Mouse (Mus musculus) WW6 (cell line): ENCODE data around the gene Caskin1.

Experiments used
- DNase-seq: peaks from one replicate; pipeline ENCODE4 v3.0.0-alpha.2; 2013; ENCODE audit warnings: low read depth, low spot score

Caskin1 gene

DNA sequence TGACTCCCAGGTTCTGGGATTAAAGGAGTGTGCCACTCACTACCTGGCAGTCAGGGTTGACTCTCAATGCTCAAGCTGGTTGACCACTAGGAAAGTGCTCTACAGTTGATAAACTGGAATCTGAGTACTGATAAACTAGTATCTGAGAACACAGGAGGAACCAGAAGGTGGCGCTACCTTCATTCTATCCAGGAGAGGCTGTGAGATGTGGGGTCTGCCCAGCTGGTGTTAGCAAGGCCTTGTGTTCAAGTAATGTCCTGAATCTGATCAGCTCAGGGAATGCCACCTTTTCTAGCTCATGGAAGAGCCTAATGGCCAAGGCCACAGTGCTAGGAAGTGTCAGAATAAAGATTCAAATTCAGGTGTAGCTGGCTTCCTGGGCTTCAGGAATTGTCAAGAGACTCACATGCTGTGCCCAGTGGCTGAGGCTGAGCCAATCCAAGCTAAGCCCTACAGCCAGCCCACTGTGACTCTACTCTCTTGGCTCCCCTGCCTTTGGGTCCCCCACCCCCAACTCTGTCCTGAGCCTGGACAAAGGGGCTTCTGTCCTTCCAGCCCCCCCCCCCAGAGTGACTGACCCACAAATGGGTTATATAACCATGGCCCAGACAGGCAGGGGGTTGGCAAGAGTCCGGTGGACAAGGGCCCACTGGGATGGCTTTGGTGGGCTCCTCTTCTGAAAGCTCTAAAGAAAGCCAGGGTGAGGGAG lies 6.4 kb downstream of the Caskin1 start:
- no peak for DNase-seq

DNA sequence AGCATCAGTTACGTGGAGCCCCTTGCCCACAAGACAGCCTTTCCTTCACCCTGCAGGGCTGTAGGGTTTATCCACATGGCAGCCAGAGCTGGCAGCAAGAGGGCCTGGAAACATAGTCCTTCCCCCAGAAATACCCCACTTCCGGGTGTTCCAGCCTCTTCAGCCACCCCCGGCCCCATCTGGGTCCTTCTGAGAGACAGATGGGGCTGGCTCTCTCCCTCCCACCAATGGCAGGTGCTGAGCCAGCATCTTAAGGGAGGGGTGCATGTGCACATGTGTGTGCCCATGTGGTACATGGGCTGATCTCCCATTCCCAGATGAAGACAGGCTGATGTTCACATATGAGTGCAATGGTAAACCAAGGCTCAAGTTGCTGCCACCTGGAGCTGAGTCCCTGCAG lies 7.0 kb downstream of the Caskin1 start:
- DNase-seq = no peak

DNA sequence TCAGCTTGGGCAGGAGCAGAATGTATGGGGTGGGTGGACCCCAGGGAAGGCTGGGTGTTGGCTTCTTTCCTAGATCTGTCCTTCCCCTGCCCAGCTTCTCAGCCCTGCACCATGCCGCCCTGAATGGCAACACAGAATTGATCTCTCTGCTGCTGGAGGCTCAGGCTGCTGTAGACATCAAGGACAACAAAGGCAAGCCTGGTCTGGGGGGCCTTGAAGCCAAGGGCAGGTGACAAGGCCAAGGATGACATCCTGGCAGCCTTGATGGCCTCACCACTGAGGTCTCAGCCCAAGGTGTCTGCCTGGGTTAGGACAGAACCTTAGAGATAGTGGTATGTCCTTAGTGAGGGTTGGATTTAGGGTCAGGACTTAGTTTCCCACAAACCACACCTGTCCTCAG lies 7.6 kb downstream of the Caskin1 start:
- DNase-seq = no peak

DNA sequence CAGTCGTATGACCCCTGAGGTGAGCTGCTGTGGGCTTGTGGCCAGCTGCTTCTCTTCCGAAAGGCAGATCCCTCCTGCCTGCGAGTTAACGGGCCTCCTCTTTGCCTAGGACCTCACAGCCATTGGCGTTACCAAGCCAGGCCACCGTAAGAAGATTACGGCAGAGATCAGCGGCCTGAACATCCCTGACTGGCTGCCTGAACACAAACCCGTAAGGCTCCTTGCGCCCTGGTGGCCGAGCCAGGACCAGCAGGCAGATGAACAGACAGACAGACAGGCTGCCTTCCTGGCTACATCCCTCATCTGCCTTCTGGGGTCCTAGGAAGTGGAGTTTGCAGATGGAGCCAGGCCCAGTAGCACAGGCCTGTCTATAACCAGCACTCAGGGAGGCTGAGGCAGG lies 13.8 kb downstream of the Caskin1 start:
- DNase-seq = no peak

DNA sequence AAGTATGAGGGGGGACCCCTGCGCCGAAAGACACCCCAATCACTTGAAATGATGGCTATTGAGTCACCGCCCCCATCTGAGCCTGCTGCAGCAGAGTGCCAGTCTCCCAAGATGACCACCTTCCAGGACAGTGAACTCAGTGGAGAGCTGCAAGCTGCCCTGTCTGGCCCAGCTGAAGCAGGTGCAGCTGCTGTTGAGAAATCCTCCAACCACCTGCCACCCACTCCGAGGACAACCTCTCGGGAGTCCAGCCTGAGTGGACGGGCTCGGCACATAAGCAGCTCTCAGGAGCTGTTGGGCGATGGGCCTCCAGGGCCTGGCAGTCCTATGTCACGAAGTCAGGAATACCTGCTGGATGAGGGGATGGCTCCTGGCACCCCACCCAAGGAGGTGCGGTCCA lies 15.7 kb downstream of the Caskin1 start:
- no peak for DNase-seq

DNA sequence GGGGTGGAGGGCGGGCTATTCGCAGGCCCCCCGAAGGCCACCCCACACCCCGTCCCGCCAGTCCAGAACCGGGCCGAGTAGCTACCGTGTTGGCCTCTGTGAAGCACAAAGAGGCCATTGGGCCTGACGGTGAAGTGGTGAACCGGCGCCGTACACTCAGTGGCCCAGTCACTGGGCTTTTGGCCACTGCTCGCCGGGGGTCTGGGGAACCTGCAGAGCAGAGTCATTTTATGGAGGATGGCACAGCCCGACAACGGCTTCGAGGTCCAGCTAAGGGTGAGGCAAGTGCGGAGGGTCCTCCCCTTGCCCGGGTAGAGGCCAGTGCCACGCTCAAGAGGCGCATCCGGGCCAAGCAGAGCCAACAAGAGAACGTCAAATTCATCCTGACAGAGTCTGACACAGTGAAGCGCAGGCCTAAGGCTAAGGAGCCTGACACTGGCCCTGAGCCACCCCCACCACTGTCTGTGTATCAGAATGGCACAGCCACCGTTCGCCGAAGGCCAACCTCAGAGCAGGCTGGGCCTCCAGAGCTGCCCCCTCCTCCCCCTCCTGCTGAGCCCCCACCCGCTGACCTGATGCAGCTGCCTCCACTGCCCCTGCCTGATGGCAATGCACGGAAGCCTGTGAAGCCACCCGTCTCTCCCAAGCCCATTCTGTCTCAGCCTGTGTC lies 17.0 kb downstream of the Caskin1 start:
- DNase-seq = no peak

DNA sequence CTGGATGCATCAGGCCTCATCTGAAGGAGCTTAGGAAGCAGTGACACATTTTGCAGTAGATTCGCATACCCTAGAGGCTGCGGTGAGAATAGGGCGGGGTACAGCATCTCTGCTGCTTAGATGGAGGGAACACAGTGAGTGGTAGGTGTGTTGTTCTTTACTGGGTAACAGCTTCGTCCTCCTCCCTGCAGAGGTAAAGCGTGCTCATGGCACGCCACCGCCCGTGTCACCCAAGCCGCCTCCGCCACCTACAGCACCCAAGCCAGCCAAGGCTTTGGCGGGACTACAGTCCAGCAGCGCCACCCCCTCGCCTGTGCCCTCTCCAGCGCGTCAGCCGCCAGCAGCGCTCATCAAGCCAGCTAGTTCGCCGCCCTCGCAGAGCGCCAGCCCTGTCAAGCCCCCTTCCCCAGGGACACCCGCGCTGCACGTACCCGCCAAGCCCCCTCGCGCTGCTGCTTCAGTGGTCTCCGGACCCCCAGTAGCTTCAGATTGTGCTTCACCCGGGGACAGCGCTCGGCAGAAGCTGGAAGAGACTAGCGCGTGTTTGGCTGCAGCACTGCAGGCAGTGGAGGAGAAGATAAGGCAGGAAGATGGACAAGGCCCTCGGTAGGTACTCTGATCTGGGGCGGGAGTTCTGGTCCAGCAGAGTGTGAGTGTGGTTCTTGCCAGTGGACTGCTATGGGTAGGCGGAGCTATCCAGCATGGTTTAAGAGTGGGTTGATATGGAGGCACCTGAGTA lies 18.1 kb downstream of the Caskin1 start:
- DNase-seq = no peak

DNA sequence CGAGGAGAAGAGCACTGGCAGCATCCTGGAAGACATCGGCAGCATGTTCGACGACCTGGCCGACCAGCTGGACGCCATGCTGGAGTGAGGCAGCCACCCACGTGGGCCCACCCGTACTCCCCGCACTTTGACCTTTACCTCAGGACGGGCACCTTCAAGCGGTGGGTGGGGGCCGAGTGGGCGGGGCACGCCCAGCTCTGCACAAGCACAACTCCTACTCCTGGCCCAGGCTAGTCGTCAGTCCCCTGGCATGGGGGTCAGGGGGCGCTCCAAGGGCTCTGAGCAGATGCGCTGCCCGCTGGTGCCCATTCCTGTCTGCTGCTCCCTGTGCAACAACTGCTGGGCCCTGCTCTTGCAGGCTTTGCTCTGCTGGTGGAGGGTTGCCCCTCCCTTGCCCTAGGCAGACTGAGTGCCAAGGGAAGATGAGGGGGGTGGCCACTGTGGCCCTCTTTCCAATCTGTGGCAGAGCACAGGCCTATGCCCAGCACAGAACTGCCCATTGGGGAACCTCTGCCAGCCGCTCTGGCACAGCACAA lies 18.8 kb downstream of the Caskin1 start:
- DNase-seq = no peak

DNA sequence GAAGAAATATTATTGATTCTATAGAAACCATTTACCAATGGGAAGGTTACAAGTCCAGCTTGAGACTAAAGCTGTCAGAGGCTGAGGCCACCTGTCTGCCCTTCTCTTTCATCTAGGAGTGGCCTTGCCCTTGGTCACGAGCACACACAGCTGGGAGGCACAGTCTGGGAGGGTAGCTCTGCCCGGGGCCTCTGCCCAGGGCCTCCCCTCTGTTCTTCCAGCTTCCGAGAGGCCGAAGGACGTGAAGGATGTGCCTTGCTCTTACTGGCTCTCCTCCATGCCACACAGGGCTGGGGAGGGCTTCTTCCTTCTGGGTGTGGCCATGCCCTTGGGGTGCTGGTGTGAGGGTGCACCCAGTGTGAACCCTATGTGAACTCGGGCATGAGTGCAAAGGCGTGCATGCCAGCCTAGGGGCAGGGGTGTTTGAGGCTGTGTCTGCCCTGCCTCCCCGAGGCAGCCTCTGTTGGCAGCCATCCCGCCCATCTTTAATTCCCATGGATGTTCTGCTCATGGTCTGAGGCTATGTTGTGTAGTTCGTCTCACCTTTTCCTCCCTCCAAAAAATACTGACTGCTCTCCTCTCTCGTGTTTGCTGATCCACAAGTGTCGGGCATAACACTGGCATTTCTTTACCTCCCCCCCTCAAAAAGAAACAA lies 19.5 kb downstream of the Caskin1 start:
- no peak for DNase-seq

DNA sequence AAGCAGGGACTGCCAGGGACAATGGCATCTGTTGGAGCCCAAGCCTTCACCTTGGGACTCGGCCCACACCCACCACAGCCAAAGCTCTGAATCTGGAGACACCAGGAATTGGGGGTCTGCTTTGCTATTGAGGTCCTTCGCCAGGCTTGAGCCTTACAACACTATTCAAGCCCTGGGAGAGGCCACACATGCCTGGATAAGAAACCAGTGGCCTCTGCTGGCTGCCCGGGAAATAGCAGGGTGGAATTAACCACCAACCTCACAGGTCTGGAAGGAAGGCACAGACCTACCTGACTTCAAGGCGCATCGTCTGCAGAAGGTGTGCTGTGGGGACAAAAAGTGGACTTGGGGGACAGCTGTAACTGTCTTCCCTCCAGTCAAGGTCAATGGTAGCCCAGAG lies 25.2 kb downstream of the Caskin1 start:
- no peak for DNase-seq

DNA sequence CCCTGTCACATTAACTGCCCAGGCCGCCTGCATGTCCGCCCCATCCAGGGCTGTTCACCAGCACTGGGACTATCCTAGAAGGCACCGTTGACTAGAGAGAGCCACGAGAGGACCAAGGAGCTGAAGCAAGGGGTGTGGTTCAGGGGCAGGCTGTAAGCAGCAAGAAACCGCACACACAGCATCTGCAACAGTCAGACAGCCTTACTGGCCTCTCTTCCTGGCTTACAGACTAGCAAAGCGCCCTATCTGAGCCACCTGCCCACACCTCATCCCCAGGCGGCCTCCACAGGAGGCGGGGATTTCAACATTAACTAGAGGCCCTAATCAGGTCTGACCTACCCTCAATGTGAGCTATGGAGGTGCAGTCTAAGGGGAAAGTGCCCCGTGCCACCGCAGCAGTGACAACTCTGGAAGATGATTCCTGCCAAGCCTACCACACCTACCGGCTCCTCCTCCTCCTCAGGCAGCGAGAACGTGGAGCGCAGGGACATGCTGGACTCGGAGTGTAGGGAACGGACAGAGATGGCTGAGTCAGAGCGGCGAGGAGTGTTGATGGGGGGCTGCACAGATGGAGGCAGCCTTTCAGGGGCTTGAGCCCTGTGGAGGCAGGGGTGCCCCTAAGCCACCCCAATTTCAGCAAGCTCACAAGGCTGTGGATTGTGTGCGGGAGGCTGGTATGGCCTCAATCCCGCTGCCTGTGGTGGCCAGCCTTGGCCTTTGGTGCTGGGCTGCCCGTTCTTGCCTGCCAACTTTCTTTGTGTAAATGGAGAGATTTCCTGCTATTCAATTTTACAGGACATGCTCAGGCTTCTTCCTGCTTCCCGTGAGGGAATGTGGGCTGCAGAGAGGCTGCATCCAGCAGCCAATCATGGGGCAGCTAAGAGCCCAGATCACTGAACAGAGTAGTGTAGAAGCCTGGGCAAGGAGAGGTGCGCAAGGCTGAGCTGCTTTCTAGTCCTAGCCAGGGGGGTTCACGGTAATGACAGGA lies 26.2 kb downstream of the Caskin1 start:
- DNase-seq = no peak

DNA sequence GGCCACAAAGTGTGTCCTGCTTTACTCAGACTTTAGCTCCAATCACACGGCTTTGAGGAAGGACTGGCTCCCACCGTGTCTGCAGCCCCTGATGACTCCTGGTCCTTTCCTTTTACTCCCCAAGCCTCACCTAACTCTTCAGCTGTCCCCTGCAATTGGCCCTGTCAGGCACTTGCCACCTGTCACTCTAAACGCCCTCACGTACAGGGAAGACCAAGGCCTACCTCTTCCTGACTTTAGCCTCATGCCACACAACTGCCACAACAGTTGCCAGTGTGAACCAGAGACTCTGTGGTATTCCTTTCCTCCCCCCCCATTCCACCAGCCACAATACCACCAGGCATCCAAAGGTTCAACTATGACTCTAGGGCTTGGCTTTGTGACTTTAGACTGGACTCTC lies 32.0 kb downstream of the Caskin1 start:
- DNase-seq = no peak

DNA sequence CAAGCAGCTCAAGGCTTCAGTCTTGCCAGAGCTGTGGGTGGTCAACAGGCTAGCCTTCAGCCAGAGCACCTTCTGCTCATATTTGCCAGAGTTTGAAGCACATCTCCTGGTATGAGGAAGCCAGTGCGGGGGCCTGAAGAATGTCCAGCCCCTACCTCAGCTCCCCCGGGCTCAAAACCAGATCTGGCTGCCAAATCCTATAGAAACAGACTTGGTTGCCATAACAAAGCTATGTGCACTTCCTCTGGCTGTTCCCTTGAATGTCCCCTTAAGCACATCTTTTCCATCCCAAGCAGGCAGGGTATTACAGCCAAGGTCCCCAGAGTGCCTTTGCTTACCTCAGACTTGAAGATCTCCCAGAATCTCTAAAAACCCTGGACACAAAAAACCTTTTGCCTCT lies 36.3 kb downstream of the Caskin1 start:
- no peak for DNase-seq

DNA sequence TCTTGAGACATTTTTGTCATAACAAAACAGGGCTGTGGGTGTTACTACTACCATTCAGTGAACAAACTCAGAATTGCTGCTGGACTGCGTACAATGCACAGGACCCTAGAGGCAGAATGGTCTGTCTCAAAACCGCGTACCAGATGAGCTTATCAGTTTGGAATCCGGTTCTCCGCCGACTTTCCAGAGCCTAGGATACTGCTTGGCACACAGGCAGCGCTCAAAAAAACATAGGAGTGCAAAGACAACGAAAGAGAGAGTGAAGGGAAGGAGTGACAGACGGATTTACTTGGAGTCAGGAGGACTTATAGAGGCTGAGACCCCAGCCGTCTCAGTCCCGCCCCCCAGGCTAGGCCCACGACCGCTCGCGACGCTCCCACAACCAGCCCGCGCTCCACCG lies 38.9 kb downstream of the Caskin1 start:
- DNase-seq = no peak

DNA sequence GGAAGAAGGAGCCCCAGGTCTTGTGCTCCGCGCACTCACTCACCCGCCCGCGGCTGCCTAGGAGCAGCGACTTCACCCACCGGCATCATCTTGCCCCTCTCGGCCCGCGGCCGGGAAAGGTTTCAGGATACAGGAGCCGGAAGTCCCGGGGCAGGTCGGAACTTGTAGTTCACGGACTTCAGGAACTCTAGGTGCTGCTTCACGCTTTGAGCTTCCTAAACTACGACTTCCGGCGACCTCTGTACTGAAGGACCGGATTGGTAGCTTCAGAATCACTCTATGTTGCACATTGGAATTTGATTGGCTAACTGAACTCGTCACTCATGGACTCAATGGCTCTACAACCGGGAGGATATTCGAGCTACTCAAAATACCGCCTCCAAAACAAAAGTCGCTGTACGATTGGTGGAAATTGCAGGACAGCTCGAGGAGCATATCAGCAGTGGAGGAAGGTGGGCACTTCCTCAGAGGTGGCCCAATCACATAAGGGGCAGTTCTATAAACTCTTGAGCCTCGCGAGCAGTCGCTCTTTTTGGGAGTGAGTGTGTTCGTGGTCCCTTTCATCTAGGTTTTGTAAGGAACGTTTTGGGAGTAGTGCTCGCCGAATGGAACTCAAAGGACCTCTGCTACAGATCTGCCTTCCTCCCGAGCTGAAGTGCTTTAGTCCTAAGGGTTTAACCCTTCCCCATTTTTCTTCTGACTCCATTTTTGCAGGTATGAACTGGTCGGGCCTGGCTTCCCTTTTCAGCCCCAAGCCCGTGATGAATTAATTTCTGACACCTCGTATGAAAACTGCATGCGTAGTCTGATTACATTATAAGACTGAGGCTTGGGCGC lies 39.5 kb downstream of the Caskin1 start, which contains the start of gene Traf7:
Gene Traf7, minus strand, starts transcription at position 216 of the 837 bp plus-strand sequence.
- DNase-seq = peak; percentile 95

DNA sequence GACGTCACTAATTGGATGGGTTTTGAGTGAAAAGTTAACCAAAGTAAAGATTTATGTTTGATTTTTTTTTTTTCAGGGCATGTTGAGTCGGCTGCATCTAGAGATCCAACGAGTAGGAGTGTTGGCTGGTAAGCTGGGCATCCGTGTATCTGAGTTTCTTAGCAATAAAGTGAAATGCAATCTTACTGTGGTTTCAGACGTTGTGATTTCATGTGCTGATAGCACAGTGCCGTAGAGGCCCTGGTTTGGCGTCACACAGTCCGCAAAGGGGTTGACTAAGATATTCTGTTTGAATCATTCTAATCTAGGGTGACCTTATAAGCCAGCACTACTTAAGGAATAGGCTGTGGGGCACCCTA lies 40.1 kb downstream of the Caskin1 start:
- no peak for DNase-seq

DNA sequence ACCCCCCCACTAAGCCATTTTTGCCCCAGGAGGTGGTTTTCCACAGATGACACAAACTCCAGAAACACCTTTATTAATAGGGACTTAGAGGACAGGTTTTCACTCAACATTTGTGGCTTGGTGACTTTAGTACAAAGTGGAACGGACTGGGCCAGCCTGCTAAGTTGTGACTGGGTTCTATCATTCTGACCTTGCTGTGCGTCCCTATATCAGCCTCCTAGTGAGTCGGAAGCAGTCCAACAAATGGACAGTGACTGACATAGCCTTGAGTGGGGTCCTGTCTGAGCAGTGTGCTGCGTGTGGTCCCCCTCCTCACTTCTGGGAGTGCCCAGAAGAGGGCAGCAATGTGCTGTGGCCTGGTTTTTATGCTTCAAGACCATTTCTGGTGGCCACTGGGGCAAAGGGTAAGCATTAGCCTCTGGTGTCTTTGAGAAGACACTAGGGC lies 40.6 kb downstream of the Caskin1 start:
- DNase-seq = no peak

DNA sequence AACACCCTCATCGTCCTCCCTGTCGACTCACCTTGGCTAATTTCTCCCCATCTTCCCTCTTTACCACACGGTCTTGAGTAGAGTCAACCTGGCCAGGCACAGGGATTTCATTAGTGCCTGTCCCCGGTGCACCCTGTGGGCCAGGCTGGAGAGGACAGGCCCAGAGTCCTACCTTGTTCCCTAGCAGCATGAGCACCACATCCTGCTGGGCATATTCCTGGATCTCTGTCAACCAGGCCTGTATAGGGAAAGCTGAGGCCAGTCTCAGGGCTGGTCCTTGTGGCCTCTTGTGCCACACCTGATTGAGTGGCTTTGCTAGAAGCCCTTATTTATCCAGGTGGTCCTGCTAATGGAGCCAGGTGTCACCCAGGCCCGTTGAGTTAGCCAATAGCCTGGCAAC lies 41.5 kb downstream of the Caskin1 start:
- DNase-seq = no peak

DNA sequence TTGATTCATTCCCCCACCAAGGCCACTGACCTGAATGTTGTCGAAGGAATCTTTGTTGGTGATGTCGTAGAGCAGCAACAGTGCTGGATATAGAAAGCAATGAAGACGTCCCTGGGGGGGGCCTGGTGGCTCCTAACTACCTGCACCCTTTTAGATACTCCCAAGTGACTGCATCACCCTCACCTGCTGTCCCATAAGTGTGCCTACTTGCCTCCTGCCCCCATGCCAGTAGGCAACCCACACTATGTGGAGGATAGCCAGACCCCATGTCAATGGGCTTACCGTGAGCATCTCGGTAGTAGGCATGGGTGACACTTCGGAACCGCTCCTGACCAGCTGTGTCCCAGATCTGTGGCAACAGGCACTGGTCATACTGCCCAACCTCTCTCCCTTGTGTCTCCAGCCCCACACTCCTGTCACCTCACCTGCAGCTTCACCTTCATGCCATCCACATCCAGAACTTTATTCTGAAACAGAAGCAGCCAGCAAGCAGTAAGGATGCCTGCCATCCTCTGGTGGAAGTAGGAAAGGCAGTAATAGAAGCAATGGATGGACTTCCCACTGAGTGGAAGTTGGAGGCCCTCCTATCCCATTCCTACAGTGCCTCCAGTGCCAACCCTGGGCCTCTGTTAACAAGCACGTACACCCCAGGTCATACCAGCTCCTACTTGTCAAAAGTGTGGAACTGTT lies 42.1 kb downstream of the Caskin1 start:
- DNase-seq = no peak
